Comparison of ENCODE assay signal across 8 mouse cellular contexts in genomic region chr5:65900862-65901265, GRCm38 (mm10). TPM values are rescaled to one million over a fixed set of nuclear protein-coding genes. Genes with fewer than 3 reads are reported as not detected.
A peak's percentile ranks its signal among the peaks of the same experiment; 100 is the strongest.
DNase-seq lines count a peak whose midpoint lies in the region; ATAC-seq lines count a peak whose summit lies in the region.

No protein-coding gene starts in this region.

- no peaks in the 10 kb centered on the region for H3K36me3 ChIP-seq in kidney, embryonic 15.5 days
- H3K36me3 ChIP-seq in heart, embryonic 12.5 days = no peaks in the 10 kb centered on the region
- no peaks in the 10 kb centered on the region for H3K36me3 ChIP-seq in lung, embryonic 16.5 days (ENCODE audit: control insufficient read depth, insufficient read depth, low read length)

- H3K27me3 ChIP-seq in kidney, embryonic 15.5 days = no peaks in the 10 kb centered on the region
- H3K27me3 ChIP-seq in heart, embryonic 12.5 days (replicated peaks) = no peaks in the 10 kb centered on the region
- H3K27me3 ChIP-seq in lung, embryonic 16.5 days (ENCODE audit: control insufficient read depth, insufficient read depth, low read depth, low read length) = no peaks in the 10 kb centered on the region

- 39% methylated on average over 7 of the region's 7 CpGs for WGBS in kidney, embryonic 15.5 days
- WGBS in heart, embryonic 12.5 days = 49% methylated on average over 7 of the region's 7 CpGs
- WGBS in lung, embryonic 16.5 days = 28% methylated on average over 7 of the region's 7 CpGs

- DNase-seq in kidney, adult 18-20 months = no peak
- peak; percentile 99 for DNase-seq in MEL-GATA-1-ER (ENCODE audit: extremely low read depth, low read depth)
- peak; percentile 74 to 86 for DNase-seq in thymus, postnatal 36 days
- DNase-seq in frontal cortex, adult 2 months (ENCODE audit: extremely low spot score in 1 of 2, low spot score in 1 of 2) = no peak

- H3K9ac ChIP-seq in kidney, embryonic 15.5 days = no peak overlapping the region
- H3K9ac ChIP-seq in heart, embryonic 12.5 days = no peak overlapping the region
- H3K9ac ChIP-seq in lung, embryonic 16.5 days (ENCODE audit: low read length) = no peak overlapping the region

- ATAC-seq in kidney, embryonic 15.5 days (replicated peaks; ENCODE audit: low FRiP score) = 0 out of 2 replicates have a peak, but pooled peaks have one; percentile 22
- ATAC-seq in heart, embryonic 12.5 days (ENCODE audit: insufficient number of reproducible peaks, low FRiP score) = peak; percentile 77
- ATAC-seq in lung, embryonic 16.5 days (ENCODE audit: low read depth) = peak; percentile 65
- no peak for ATAC-seq in cerebellum, adult (ENCODE audit: insufficient number of reproducible peaks, low FRiP score, low TSS enrichment)

- 0 out of 2 replicates have a peak, but pooled peaks cover 6% of the 10 kb centered on the region for H3K4me1 ChIP-seq in kidney, embryonic 15.5 days
- peaks cover 17% of the 10 kb centered on the region for H3K4me1 ChIP-seq in heart, embryonic 12.5 days (replicated peaks)
- no peaks in the 10 kb centered on the region for H3K4me1 ChIP-seq in lung, embryonic 16.5 days (replicated peaks; ENCODE audit: control insufficient read depth, insufficient read depth, low read length)

- no peak overlapping the region for H3K4me3 ChIP-seq in kidney, embryonic 15.5 days (replicated peaks)
- H3K4me3 ChIP-seq in heart, embryonic 12.5 days = no peak overlapping the region
- no peak overlapping the region for H3K4me3 ChIP-seq in lung, embryonic 16.5 days (ENCODE audit: low read length)

- H3K9me3 ChIP-seq in kidney, embryonic 15.5 days (replicated peaks) = peaks cover 18% of the 10 kb centered on the region
- peaks cover 24% of the 10 kb centered on the region for H3K9me3 ChIP-seq in heart, embryonic 12.5 days (replicated peaks)
- peaks cover 11% of the 10 kb centered on the region for H3K9me3 ChIP-seq in lung, embryonic 16.5 days (ENCODE audit: control insufficient read depth, low read length)

- no peak overlapping the region for H3K27ac ChIP-seq in kidney, embryonic 15.5 days
- no peak overlapping the region for H3K27ac ChIP-seq in heart, embryonic 12.5 days (ENCODE audit: poor library complexity, severe bottlenecking)
- no peak overlapping the region for H3K27ac ChIP-seq in lung, embryonic 16.5 days (ENCODE audit: low read length)

- no peak overlapping the region for H3K4me2 ChIP-seq in kidney, embryonic 15.5 days
- no peak overlapping the region for H3K4me2 ChIP-seq in heart, embryonic 12.5 days
- no peak overlapping the region for H3K4me2 ChIP-seq in lung, embryonic 16.5 days (ENCODE audit: low read depth, low read length)

RNA-seq across cellular contexts. Expression of gene Chrna9, which starts 33.9 kb away (rescaled TPM):
- 0.28 and 0.55 TPM in 2 replicates for polyA plus RNA-seq in kidney, embryonic 15.5 days (2015; fragmentation: Nextera tagmentation; extraction: Ambion mirVana)
- 0.26 TPM in 1 of 2 replicates, not detected in the other for polyA plus RNA-seq in heart, embryonic 12.5 days (2016; fragmentation: Nextera tagmentation; extraction: Ambion mirVana)
- polyA plus RNA-seq in lung, embryonic 16.5 days (2015; fragmentation: Nextera tagmentation; extraction: Ambion mirVana) = 0.75 and 1.0 TPM in 2 replicates
- polyA plus RNA-seq in frontal cortex, adult 2 months (2012; rRNA removed) = not detected in 2 replicates

RNA-seq across cellular contexts. Expression of gene Rhoh, which starts 39.9 kb away (rescaled TPM):
- polyA plus RNA-seq in kidney, embryonic 15.5 days (2015; fragmentation: Nextera tagmentation; extraction: Ambion mirVana) = 0.50 and 0.78 TPM in 2 replicates
- 0.85 and 0.97 TPM in 2 replicates for polyA plus RNA-seq in heart, embryonic 12.5 days (2016; fragmentation: Nextera tagmentation; extraction: Ambion mirVana)
- 1.3 and 4.1 TPM in 2 replicates for polyA plus RNA-seq in lung, embryonic 16.5 days (2015; fragmentation: Nextera tagmentation; extraction: Ambion mirVana)
- polyA plus RNA-seq in frontal cortex, adult 2 months (2012; rRNA removed) = 0.67 and 1.1 TPM in 2 replicates

Comparison
In these comparisons a context has a peak if more than half of its experiments do, and no peak if none do; other contexts are left out.
1. DNase-seq: peak in MEL-GATA-1-ER (single experiment) and thymus, postnatal 36 days (2 of 2); none in kidney, adult 18-20 months (single experiment) and frontal cortex, adult 2 months (0 of 2).